Mouse (Mus musculus): Measurements from ENCODE around the gene Gna14.

- no peak for TF ChIP-seq CTCF (conservative IDR thresholded peaks at IDR 0.05; ENCODE audit: low read length)
- no peak for TF ChIP-seq NANOG (IDR thresholded peaks at IDR 0.05; ENCODE audit: borderline replicate concordance, low read length)
- TF ChIP-seq POU5F1 (IDR thresholded peaks at IDR 0.05; ENCODE audit: borderline replicate concordance, low read length) = no peak
Measured at GRCm38 (mm10) chr19:16456181-16456580, 20.6 kb downstream of the Gna14 start.
